Mouse (Mus musculus) liver, embryonic 16.5 days (tissue): ENCODE measurements at regions not wholly inside any gene's neighbourhood (a gene's known extent, or its start where the extent isn't known, plus 50 kb on each side); places are given as distances from the start of the nearest gene placed in this dataset.

Source experiments
- ATAC-seq: fragments of 200-750 bp; cut with Nextera tagmentation; 2 replicates; pipeline ENCODE4 v1.8.0; 2017; ENCODE audit warnings: low read depth, mild to moderate bottlenecking, moderate number of reproducible peaks, moderate library complexity
- H3K27ac ChIP-seq: fragments of 300-500 bp; sonication (generic); 2 replicates; pipeline ENCODE4 v1.5.1; 2014; ENCODE audit warnings: mild to moderate bottlenecking, low read length
- H3K27me3 ChIP-seq: fragments of 300-500 bp; sonication (generic); 2 replicates; pipeline ENCODE4 v1.6.1; 2014; ENCODE audit warnings: low read depth, low read length, mixed read lengths; ENCODE audit not compliant: control insufficient read depth, insufficient read depth
- H3K36me3 ChIP-seq: fragments of 300-500 bp; sonication (generic); 2 replicates; pipeline ENCODE4 v1.6.1; 2014; ENCODE audit warnings: mild to moderate bottlenecking; ENCODE audit not compliant: control insufficient read depth, insufficient read depth
- H3K4me1 ChIP-seq: fragments of 300-500 bp; sonication (generic); 2 replicates; pipeline ENCODE4 v1.6.1; 2014; ENCODE audit warnings: low read depth, low read length, mixed read lengths; ENCODE audit not compliant: control insufficient read depth
- H3K4me2 ChIP-seq: fragments of 300-500 bp; sonication (generic); 2 replicates; pipeline ENCODE4 v1.6.1; 2014; ENCODE audit warnings: low read depth, low read length, mixed read lengths
- H3K4me3 ChIP-seq: fragments of 300-500 bp; sonication (generic); 2 replicates; pipeline ENCODE4 v1.5.1; 2014; ENCODE audit warnings: low read depth, mild to moderate bottlenecking, low read length
- H3K9ac ChIP-seq: fragments of 300-500 bp; sonication (generic); 2 replicates; pipeline ENCODE4 v1.6.1; 2014; ENCODE audit warnings: low read depth, low read length
- H3K9me3 ChIP-seq: fragments of 300-500 bp; sonication (generic); replicated peaks from 2 replicates; pipeline ENCODE4 v1.6.1; 2016; ENCODE audit warnings: low read length; ENCODE audit not compliant: control insufficient read depth
- WGBS: fragments of 180-500 bp; shearing (Covaris S2); extraction: QIAGEN DNeasy Blood & Tissue Kit; methylation state at CpG from one replicate; pipeline ENCODE4 v1.1.7; 2014; ENCODE audit not compliant: insufficient replicate concordance; 5-methylcytosine and 5-hydroxymethylcytosine counted together

DNA sequence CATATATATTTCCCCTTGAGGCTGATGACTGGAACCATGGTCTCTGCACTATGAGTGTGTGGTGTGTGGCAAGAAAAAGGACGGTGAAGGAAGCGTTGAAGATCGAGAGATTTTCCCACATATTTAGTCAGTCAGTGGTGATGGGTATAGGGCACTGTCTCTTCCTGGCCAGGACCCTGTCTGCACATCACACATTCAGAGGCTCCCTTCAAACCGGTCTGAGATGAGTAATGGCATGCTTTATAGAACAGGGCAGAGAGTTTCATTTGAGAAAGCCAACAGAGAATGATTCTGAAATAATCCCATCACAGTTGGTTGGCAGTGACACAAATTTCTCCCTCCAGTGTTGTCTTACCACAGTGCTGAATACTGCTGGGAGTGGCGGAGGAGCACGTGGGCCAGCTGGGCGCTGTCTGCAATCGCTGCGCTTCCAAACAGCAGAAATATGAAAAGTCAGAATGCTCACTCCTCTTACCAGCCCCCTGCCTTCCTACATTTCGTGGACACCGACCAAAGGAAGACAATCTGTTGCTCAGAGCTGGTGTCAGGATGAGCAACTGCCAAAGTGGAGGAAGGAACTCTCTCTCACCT lies 77.2 kb upstream of the Rapgef5 start:
- WGBS, result 61% methylated on average over 11 of the region's 11 CpGs
- Histone ChIP-seq H3K27ac (no peak overlapping the region), H3K36me3 (no peaks in the 10 kb centered on the region), H3K4me1 (no peaks in the 10 kb centered on the region), H3K9ac (no peak overlapping the region), H3K27me3 (no peaks in the 10 kb centered on the region), H3K4me2 (no peak overlapping the region), H3K9me3 (no peaks in the 10 kb centered on the region), H3K4me3 (no peak overlapping the region)
- no peak for ATAC-seq

DNA sequence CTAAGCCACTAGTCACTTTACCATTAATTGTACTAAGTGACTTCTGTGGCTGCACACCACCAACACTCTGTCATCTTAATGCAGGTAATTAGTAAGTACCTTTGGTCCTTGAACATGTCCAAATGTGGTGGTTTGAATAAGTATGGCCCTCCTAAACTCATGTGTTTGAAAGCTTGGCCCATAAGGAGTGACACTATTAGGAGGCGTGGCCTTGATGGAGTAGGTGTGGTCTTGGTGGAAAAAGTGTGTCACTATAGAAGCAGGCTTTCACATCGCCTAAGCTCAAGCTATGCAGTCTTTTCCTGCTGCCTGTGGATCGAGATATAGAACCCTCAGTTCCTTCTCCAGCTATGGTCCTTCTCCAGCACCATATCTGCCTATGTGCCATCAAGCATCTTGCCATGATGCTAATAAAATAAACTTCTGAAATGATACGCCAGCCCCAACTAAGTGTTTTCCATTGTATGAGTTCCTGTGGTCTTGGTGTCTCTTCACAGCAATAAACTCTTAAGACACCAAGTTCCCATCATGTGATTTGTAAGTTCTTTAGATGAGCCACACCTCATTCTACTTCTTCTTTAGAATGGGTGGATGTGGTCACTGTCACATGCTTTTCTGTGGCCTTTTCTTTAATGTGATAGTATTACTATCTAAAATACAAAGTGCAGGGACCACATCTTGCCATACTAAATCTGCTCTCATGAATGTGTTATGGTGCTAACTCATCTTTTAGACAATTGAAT lies 71.9 kb upstream of the Rapgef5 start:
- Histone ChIP-seq H3K36me3 (no peaks in the 10 kb centered on the region), H3K4me3 (no peak overlapping the region), H3K27me3 (no peaks in the 10 kb centered on the region), H3K4me2 (no peak overlapping the region), H3K27ac (no peak overlapping the region), H3K9me3 (no peaks in the 10 kb centered on the region), H3K9ac (no peak overlapping the region), H3K4me1 (no peaks in the 10 kb centered on the region)
- 47% methylated on average over 4 of the region's 4 CpGs for WGBS
- ATAC-seq, result no peak

DNA sequence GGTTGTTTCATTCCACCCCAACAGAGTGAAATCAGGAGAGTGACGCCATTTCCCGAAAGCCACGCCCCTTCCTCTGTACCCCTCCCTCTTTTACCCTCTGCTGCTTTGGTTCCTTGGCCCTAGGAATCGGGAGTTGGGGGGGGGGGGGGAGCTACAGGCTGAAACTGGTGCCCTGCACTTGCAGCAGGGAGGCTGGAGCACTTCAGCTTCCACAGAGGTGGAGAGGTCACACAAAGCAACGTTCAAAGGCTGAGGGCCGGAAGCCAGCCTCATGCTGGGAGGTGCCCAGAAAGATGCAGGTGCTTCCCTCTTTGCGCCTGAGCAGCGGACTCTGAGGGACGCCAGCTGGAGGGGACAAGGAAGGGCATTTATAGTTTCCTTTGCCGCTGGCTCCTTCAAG lies 69.1 kb upstream of the Rapgef5 start:
- ATAC-seq, result peak; percentile 39; the same call in 1 of the 2 replicates
- H3K27ac ChIP-seq, result no peak overlapping the region
- 6% methylated on average over 10 of the region's 10 CpGs for WGBS
- H3K9me3 ChIP-seq, result no peaks in the 10 kb centered on the region
- H3K36me3 ChIP-seq, result no peaks in the 10 kb centered on the region
- H3K4me3 ChIP-seq, result no peak overlapping the region
- no peaks in the 10 kb centered on the region for H3K4me1 ChIP-seq
- H3K27me3 ChIP-seq, result no peaks in the 10 kb centered on the region
- H3K9ac ChIP-seq, result no peak overlapping the region
- H3K4me2 ChIP-seq, result no peak overlapping the region

DNA sequence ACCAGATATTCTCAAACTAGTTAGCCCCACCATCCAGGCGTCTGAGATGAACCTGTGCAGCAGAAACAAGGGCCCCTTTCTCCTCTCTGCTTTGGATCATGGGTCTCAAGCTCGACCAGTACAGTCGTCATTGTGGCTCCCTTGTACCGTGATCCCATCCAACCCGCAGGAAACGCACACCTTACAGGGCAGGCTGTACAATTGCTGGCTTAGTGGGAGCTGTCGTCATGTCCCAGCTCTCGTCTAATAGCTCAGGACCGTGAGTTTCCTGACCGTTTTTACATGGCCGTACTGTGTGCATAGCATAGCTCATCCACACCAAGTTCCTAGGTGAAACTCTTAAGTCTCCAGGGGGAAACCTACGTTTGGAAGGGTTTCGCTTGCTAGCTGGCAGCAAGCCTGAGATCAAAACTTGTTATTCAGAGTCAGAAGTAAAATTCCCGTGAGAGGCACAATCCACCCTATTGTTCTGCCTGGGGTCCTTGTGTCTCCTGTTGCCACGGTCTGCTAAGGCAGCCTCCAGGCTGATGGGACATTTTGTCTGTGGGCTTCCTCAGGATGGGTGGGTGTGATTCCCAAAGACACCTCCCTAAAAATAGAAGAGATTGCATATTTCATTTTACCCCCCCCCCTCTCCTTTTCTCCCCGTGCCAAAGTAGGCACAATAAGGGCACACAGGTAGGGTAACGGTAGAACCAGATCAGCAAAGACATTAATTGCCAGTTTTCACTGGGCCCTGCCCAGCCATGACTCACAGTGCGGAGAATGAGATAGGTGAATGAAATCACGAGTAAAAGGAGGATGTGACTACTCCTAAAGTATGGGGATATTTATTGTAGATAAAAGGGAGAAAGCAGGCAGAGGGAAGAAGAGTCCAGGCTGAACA lies 68.2 kb upstream of the Rapgef5 start:
- H3K9ac ChIP-seq, result no peak overlapping the region
- H3K27ac ChIP-seq, result no peak overlapping the region
- 59% methylated on average over 19 of the region's 19 CpGs for WGBS
- no peaks in the 10 kb centered on the region for H3K36me3 ChIP-seq
- H3K9me3 ChIP-seq, result no peaks in the 10 kb centered on the region
- no peak for ATAC-seq
- no peak overlapping the region for H3K4me2 ChIP-seq
- no peak overlapping the region for H3K4me3 ChIP-seq
- H3K4me1 ChIP-seq, result no peaks in the 10 kb centered on the region
- H3K27me3 ChIP-seq, result no peaks in the 10 kb centered on the region

DNA sequence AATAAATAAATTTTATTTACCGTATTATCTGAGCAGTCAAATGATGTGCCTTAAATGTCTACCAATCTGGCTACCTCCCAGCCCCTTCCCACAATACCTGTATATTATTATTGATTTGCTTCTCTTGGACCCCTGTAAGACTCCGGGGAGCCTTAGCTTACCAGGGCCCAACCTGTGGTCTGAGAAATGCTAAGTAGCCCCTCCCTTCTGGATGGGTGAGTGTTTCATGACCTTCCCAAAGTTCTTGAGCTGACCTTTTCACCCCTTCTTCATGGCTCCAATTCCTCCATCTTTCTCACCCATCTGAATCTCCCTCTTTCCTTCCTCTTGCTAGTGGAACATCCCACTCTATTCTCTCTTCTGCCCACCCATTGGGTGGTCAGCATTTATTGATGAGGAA lies 67.2 kb upstream of the Rapgef5 start:
- Histone ChIP-seq H3K36me3 (no peaks in the 10 kb centered on the region), H3K4me1 (no peaks in the 10 kb centered on the region), H3K27me3 (no peaks in the 10 kb centered on the region), H3K4me2 (no peak overlapping the region), H3K9ac (no peak overlapping the region), H3K27ac (no peak overlapping the region), H3K4me3 (no peak overlapping the region), H3K9me3 (no peaks in the 10 kb centered on the region)
- WGBS, result 68% methylated on average over 2 of the region's 2 CpGs
- ATAC-seq, result no peak

DNA sequence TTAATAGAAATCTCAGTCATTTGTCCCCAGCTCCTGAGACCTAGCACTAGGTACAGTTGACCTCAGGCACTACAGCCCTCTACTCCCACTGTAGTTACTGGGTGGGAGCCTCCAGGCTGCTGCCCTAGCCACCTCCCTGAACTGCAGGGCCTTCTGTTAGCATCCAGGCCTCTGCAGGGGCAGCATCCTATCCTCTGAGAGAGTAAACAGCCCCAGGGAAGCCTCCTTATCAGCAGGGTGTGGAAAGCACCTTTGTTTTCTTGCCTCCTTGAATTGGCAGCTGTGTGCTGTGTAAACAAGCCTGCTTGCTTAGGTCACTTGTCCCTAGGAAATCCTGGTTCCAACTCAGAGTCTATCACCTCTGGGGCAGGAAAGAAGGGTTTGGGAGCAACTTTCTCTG lies 66.2 kb upstream of the Rapgef5 start:
- Histone ChIP-seq H3K4me3 (no peak overlapping the region), H3K4me2 (no peak overlapping the region), H3K4me1 (no peaks in the 10 kb centered on the region), H3K27ac (no peak overlapping the region), H3K9me3 (no peaks in the 10 kb centered on the region), H3K9ac (no peak overlapping the region), H3K36me3 (no peaks in the 10 kb centered on the region), H3K27me3 (no peaks in the 10 kb centered on the region)
- ATAC-seq, result no peak

DNA sequence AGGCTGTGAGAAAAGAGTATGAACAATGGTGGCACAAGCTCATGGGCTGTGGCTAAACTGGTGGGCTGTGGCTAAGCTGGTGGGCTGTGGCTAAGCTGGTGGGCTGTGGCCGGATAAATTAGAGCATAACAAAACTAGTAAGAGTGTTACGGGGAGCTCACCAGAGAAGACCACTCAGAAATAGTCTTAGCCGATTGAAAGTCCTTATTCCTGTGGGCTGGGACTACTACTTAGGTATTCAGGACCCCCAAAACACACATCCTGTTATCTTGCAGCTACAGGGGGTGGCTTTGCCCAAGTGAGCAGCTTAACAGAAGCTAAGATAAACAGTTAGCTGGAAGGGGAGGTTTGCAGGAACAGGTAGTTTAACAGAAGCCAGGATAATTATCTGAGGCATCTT lies 65.4 kb upstream of the Rapgef5 start:
- WGBS, result 50% methylated on average over 3 of the region's 3 CpGs
- H3K4me3 ChIP-seq, result no peak overlapping the region
- H3K27me3 ChIP-seq, result no peaks in the 10 kb centered on the region
- no peak overlapping the region for H3K9ac ChIP-seq
- no peak overlapping the region for H3K27ac ChIP-seq
- no peaks in the 10 kb centered on the region for H3K4me1 ChIP-seq
- ATAC-seq, result no peak
- H3K9me3 ChIP-seq, result no peaks in the 10 kb centered on the region
- no peaks in the 10 kb centered on the region for H3K36me3 ChIP-seq
- no peak overlapping the region for H3K4me2 ChIP-seq

DNA sequence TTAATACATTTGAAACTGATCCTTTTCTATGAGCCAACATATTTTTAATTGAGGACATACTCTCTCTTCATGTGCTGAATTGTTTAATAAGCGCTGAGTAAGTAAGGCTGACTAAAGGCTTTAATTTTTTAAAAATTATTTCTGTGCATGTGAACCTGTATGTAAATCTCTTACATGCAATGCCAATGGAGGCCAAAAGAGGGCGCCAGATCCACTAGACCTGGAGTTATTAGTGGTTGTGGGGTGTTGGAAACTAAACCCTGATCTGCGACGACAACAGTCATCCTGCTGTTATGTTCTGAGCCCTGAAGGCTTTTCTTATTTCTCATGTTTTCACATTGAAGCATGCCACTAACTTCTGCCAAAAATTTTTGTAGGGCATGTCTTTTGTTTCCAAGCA lies 64.8 kb upstream of the Rapgef5 start:
- no peak overlapping the region for H3K4me2 ChIP-seq
- H3K4me1 ChIP-seq, result no peaks in the 10 kb centered on the region
- no peak overlapping the region for H3K27ac ChIP-seq
- H3K27me3 ChIP-seq, result no peaks in the 10 kb centered on the region
- H3K4me3 ChIP-seq, result no peak overlapping the region
- H3K9me3 ChIP-seq, result no peaks in the 10 kb centered on the region
- H3K9ac ChIP-seq, result no peak overlapping the region
- no peak for ATAC-seq
- no peaks in the 10 kb centered on the region for H3K36me3 ChIP-seq
- WGBS, result 51% methylated on average over 4 of the region's 4 CpGs

DNA sequence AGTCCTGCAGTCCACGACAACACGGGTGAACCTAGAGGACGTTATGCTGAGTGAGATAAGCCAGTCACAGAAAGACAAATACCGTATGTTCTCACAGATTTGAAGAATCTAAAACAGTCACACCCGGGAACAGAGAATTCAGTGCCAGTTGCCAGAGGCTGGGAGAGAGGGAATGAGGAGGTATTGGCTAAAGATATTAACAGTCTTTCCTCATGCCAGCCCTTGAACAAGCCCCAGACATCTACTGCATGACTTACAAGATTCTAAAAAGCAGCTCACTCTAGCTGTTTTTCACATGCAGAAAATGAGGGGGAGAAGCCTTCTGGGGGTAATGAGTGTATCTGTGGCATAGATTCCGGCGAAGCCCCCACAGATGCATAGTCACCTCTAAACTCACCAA lies 60.5 kb upstream of the Rapgef5 start:
- WGBS, result 34% methylated on average over 7 of the region's 7 CpGs
- Histone ChIP-seq H3K4me3 (no peak overlapping the region), H3K27ac (no peak overlapping the region), H3K4me1 (no peaks in the 10 kb centered on the region), H3K36me3 (no peaks in the 10 kb centered on the region), H3K9me3 (no peaks in the 10 kb centered on the region), H3K4me2 (no peak overlapping the region), H3K27me3 (peaks cover 3% of the 10 kb centered on the region; the same call in 1 of the 2 replicates), H3K9ac (no peak overlapping the region)
- no peak for ATAC-seq
